Mouse (Mus musculus) layer of hippocampus, postnatal 25 days (tissue): ENCODE data around the gene Jund. TPM values are rescaled to one million over a fixed set of nuclear protein-coding genes. Genes with fewer than 3 reads are reported as not detected.

Experiments used
- DNase-seq, 2 experiments: peaks; one replicate each; pipeline ENCODE4 v3.0.0; 2022; ENCODE audit warnings: mixed read lengths in 2 of 2, low spot score in 1 of 2; ENCODE audit errors: extremely low spot score in 1 of 2
- total RNA-seq, 2 experiments: library from RNA; stranded (reverse); gene quantifications; 2 replicates each; pipeline ENCODE4 v1.2.3; 2021

Jund gene
- total RNA-seq, 2 experiments from 2014 or later: 181 to 194 TPM

DNA sequence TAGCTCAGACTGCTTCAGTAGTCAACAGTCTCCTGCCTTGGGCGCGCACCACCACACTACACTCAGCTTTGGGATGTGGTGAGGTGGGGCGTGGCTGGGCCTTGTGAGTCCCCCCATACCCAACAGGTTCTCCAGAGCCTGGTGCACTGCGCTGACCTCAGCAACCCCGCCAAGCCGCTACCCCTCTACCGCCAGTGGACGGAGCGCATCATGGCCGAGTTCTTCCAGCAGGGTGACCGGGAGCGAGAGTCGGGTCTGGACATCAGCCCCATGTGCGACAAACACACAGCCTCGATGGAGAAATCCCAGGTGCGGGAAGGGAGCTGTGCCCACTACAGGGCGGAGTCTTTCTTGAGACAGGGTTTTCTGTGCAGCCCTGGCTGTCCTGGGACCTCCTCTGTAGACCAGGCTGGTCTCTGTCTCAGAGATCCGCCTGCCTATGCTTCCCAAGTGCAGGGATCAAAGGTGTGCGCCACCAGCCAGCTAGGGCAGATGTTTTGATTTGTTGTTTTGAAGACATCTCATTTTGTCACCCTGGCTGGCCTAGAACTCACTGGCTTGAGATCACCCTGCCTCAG is 50.4 kb downstream of the Jund start:
- DNase-seq: no peak

Other genes starting within 250 kb of the Jund start
- gene Klhl26, start 222.0 kb upstream of the Jund start, total RNA-seq: 10 to 100 TPM; 54.1 to 60.7 TPM
- 100 to 1,000 TPM; 318 to 351 TPM for gene Tmem59l, start 211.6 kb upstream of the Jund start, total RNA-seq
- 10 to 100 TPM; 45.2 to 49.5 TPM for gene Crlf1, start 205.8 kb upstream of the Jund start, total RNA-seq
- gene Rex1bd, start 192.2 kb upstream of the Jund start, total RNA-seq: 100 to 1,000 TPM in 1 of 2 experiments, 10 to 100 TPM in 1; 91.1 to 101 TPM
- 1,000 to 10,000 TPM; 1,005 to 1,128 TPM for gene Uba52, start 188.1 kb upstream of the Jund start, total RNA-seq
- 100 to 1,000 TPM; 432 to 468 TPM for gene Fkbp8, start 171.2 kb upstream of the Jund start, total RNA-seq
- 10 to 100 TPM; 37.8 to 38.0 TPM for gene Kxd1, start 171.0 kb upstream of the Jund start, total RNA-seq
- gene Ell, start 159.5 kb upstream of the Jund start, total RNA-seq: 10 to 100 TPM; 20.3 to 23.5 TPM
- 10 to 100 TPM; 41.5 to 47.0 TPM for gene Isyna1, start 104.6 kb upstream of the Jund start, total RNA-seq
- 100 to 1,000 TPM; 285 to 304 TPM for gene Ssbp4, start 90.1 kb upstream of the Jund start, total RNA-seq
- gene Lrrc25, start 82.8 kb upstream of the Jund start, total RNA-seq: 1 to 10 TPM in 1 of 2 experiments, under 1 TPM in 1; 0.63 to 1.0 TPM
- under 1 TPM in 1 of 2 experiments, not detected in 1; 0.26 TPM for gene Gdf15, start 66.5 kb upstream of the Jund start, total RNA-seq
- gene Pgpep1, start 38.6 kb upstream of the Jund start, total RNA-seq: 10 to 100 TPM; 21.1 to 25.1 TPM
- gene Lsm4, start 25.7 kb upstream of the Jund start, total RNA-seq: 10 to 100 TPM; 66.2 to 67.4 TPM
- under 1 TPM; 0.05 to 0.12 TPM for gene Iqcn, start 4.5 kb downstream of the Jund start, total RNA-seq
- gene Gm3336, start 19.6 kb downstream of the Jund start, total RNA-seq: not detected
- 1 to 10 TPM in 1 of 2 experiments, under 1 TPM in 1; 0.89 to 1.2 TPM for gene Pde4c, start 24.8 kb downstream of the Jund start, total RNA-seq
- gene Rab3a, start 55.7 kb downstream of the Jund start, total RNA-seq: 100 to 1,000 TPM; 789 to 843 TPM
- 10 to 100 TPM; 41.7 to 42.2 TPM for gene Mpv17l2, start 62.0 kb downstream of the Jund start, total RNA-seq
- gene Pik3r2, start 77.8 kb downstream of the Jund start, total RNA-seq: 100 to 1,000 TPM; 154 to 159 TPM
- gene Mast3, start 106.1 kb downstream of the Jund start, total RNA-seq: 100 to 1,000 TPM; 411 to 437 TPM
- gene Il12rb1, start 109.5 kb downstream of the Jund start, total RNA-seq: 1 to 10 TPM in 1 of 2 experiments, under 1 TPM in 1; 0.94 to 1.4 TPM
- 10 to 100 TPM; 15.0 to 18.7 TPM for gene Arrdc2, start 140.8 kb downstream of the Jund start, total RNA-seq
- 10 to 100 TPM; 19.4 to 22.4 TPM for gene Kcnn1, start 164.3 kb downstream of the Jund start, total RNA-seq
- 10 to 100 TPM; 92.7 to 95.6 TPM for gene Ccdc124, start 175.0 kb downstream of the Jund start, total RNA-seq
- 10 to 100 TPM in 1 of 2 experiments, 1 to 10 TPM in 1; 6.9 to 10.5 TPM for gene Slc5a5, start 193.8 kb downstream of the Jund start, total RNA-seq
- gene Rpl18a, start 198.5 kb downstream of the Jund start, total RNA-seq: 100 to 1,000 TPM; 634 to 770 TPM
- 10 to 100 TPM; 87.7 to 94.2 TPM for gene Map1s, start 207.0 kb downstream of the Jund start, total RNA-seq